Mouse (Mus musculus) embryonic facial prominence, embryonic 15.5 days (tissue): ENCODE results near the gene Prkaca. TPM values are rescaled to one million over a fixed set of nuclear protein-coding genes. Genes with fewer than 3 reads are reported as not detected.
"Not testable (repeated sequence)": the region's sequence is repeated elsewhere in the genome, so short reads cannot be mapped to it uniquely, and the experiment has no call there.

Experiments used
- ATAC-seq: fragments of 200-750 bp; cut with Nextera tagmentation; 2 replicates; pipeline ENCODE4 v1.8.0; 2017; ENCODE audit warnings: low read depth, moderate TSS enrichment; ENCODE audit not compliant: insufficient number of reproducible peaks, low FRiP score, low TSS enrichment
- H3K27ac ChIP-seq: fragments of 300-500 bp; sonication (generic); replicated peaks from 2 replicates; pipeline ENCODE4 v1.5.1; 2015; ENCODE audit warnings: mild to moderate bottlenecking, inconsistent platforms
- H3K27me3 ChIP-seq: fragments of 300-500 bp; sonication (generic); 2 replicates; pipeline ENCODE4 v1.6.1; 2015; ENCODE audit warnings: inconsistent platforms
- H3K36me3 ChIP-seq: fragments of 300-500 bp; sonication (generic); 2 replicates; pipeline ENCODE4 v1.6.1; 2015; ENCODE audit warnings: mild to moderate bottlenecking, inconsistent platforms
- H3K4me1 ChIP-seq: fragments of 300-500 bp; sonication (generic); 2 replicates; pipeline ENCODE4 v1.6.1; 2015; ENCODE audit warnings: inconsistent platforms
- H3K4me2 ChIP-seq: fragments of 300-500 bp; sonication (generic); replicated peaks from 2 replicates; pipeline ENCODE4 v1.6.1; 2015; ENCODE audit warnings: mild to moderate bottlenecking, inconsistent platforms
- H3K4me3 ChIP-seq: fragments of 300-500 bp; sonication (generic); replicated peaks from 2 replicates; pipeline ENCODE4 v1.5.1; 2015; ENCODE audit warnings: mild to moderate bottlenecking, inconsistent platforms
- H3K9ac ChIP-seq: fragments of 300-500 bp; sonication (generic); 2 replicates; pipeline ENCODE4 v1.6.1; 2015; ENCODE audit warnings: inconsistent platforms
- H3K9me3 ChIP-seq: fragments of 300-500 bp; sonication (generic); replicated peaks from 2 replicates; pipeline ENCODE4 v1.6.1; 2016; ENCODE audit warnings: inconsistent platforms
- WGBS: fragments of 180-500 bp; shearing (Covaris S2); methylation state at CpG from one replicate; pipeline ENCODE4 v1.1.7; 2015; 5-methylcytosine and 5-hydroxymethylcytosine counted together
- polyA plus RNA-seq: library from polyadenylated mRNA; unstranded; fragments of >200 nt; fragmentation: Nextera tagmentation; extraction: Ambion mirVana; gene quantifications from 2 replicates; pipeline ENCODE4 v1.2.1, GENCODE M21; 2015

Prkaca gene
- polyA plus RNA-seq, 1 experiment from 2014 or later: 199 TPM

- WGBS: 79% methylated on average over 4 of the region's 4 CpGs
- Histone ChIP-seq H3K27me3 (no peaks in the 10 kb centered on the region), H3K36me3 (peaks cover 13% of the 10 kb centered on the region), H3K4me1 (peaks cover 44% of the 10 kb centered on the region), H3K9ac (no peak overlapping the region), H3K27ac (no peak overlapping the region), H3K4me2 (no peak overlapping the region), H3K9me3 (no peaks in the 10 kb centered on the region), H3K4me3 (no peak overlapping the region)
- ATAC-seq: no peak
These were observed 3.4 kb downstream of the Prkaca start for GRCm38 (mm10) chr8:83976101-83976630.

GRCm38 (mm10) chr8:83976779-83977350, 4.1 kb downstream of the Prkaca start:
- Histone ChIP-seq H3K4me2 (no peak overlapping the region), H3K36me3 (peaks cover 20% of the 10 kb centered on the region), H3K27ac (no peak overlapping the region), H3K27me3 (no peaks in the 10 kb centered on the region), H3K4me1 (peaks cover 40% of the 10 kb centered on the region), H3K9ac (no peak overlapping the region), H3K4me3 (no peak overlapping the region), H3K9me3 (no peaks in the 10 kb centered on the region)
- ATAC-seq: no peak
- 88% methylated on average over 5 of the region's 5 CpGs for WGBS

- H3K27ac ChIP-seq: no peak overlapping the region; the same call in 1 of the 2 replicates
- H3K4me2 ChIP-seq: no peak overlapping the region
- 49% methylated on average over 6 of the region's 6 CpGs for WGBS
- H3K4me1 ChIP-seq: peaks cover 37% of the 10 kb centered on the region
- H3K9ac ChIP-seq: no peak overlapping the region
- no peak overlapping the region for H3K4me3 ChIP-seq
- peaks cover 26% of the 10 kb centered on the region for H3K36me3 ChIP-seq
- no peak for ATAC-seq
- H3K27me3 ChIP-seq: no peaks in the 10 kb centered on the region
- H3K9me3 ChIP-seq: no peaks in the 10 kb centered on the region
These were observed 4.9 kb downstream of the Prkaca start for GRCm38 (mm10) chr8:83977646-83978045.

GRCm38 (mm10) chr8:83978200-83978599, 5.4 kb downstream of the Prkaca start:
- WGBS: 73% methylated on average over 9 of the region's 9 CpGs

GRCm38 (mm10) chr8:83980250-83980649, 7.5 kb downstream of the Prkaca start:
- no peaks in the 10 kb centered on the region for H3K27me3 ChIP-seq
- peak; percentile 31; the same call in 1 of the 2 replicates for ATAC-seq
- 68% methylated on average over 1 of the region's 1 CpGs for WGBS
- H3K27ac ChIP-seq: no peak overlapping the region
- no peak overlapping the region for H3K4me2 ChIP-seq
- no peak overlapping the region for H3K9ac ChIP-seq
- no peak overlapping the region for H3K4me3 ChIP-seq
- H3K9me3 ChIP-seq: no peaks in the 10 kb centered on the region
- peaks cover 22% of the 10 kb centered on the region for H3K4me1 ChIP-seq
- H3K36me3 ChIP-seq: peaks cover 50% of the 10 kb centered on the region

More at GRCm38 (mm10) chr8:83978200-83978599, 5.4 kb downstream of the Prkaca start:
- H3K9ac ChIP-seq: no peak overlapping the region
- no peak overlapping the region for H3K27ac ChIP-seq
- peaks cover 37% of the 10 kb centered on the region for H3K4me1 ChIP-seq
- H3K27me3 ChIP-seq: no peaks in the 10 kb centered on the region
- no peak overlapping the region for H3K4me3 ChIP-seq
- no peaks in the 10 kb centered on the region for H3K9me3 ChIP-seq
- H3K36me3 ChIP-seq: peaks cover 32% of the 10 kb centered on the region
- no peak for ATAC-seq
- H3K4me2 ChIP-seq: no peak overlapping the region

- 71% methylated on average over 8 of the region's 8 CpGs for WGBS
- Histone ChIP-seq H3K27me3 (no peaks in the 10 kb centered on the region), H3K27ac (no peak overlapping the region), H3K9me3 (no peaks in the 10 kb centered on the region), H3K36me3 (peaks cover 54% of the 10 kb centered on the region), H3K4me1 (peaks cover 22% of the 10 kb centered on the region), H3K4me3 (no peak overlapping the region), H3K4me2 (no peak overlapping the region), H3K9ac (no peak overlapping the region)
- no peak for ATAC-seq
These were observed 8.1 kb downstream of the Prkaca start for GRCm38 (mm10) chr8:83980845-83981244.

- no peaks in the 10 kb centered on the region for H3K27me3 ChIP-seq
- no peak overlapping the region for H3K9ac ChIP-seq
- H3K27ac ChIP-seq: no peak overlapping the region
- H3K4me1 ChIP-seq: peaks cover 18% of the 10 kb centered on the region
- H3K4me2 ChIP-seq: no peak overlapping the region
- WGBS: 93% methylated on average over 7 of the region's 7 CpGs
- no peak for ATAC-seq
- no peaks in the 10 kb centered on the region for H3K9me3 ChIP-seq
- H3K36me3 ChIP-seq: peaks cover 61% of the 10 kb centered on the region
- no peak overlapping the region for H3K4me3 ChIP-seq
These were observed 8.7 kb downstream of the Prkaca start for GRCm38 (mm10) chr8:83981533-83981932.

GRCm38 (mm10) chr8:83982449-83982848, 9.7 kb downstream of the Prkaca start:
- no peaks in the 10 kb centered on the region for H3K9me3 ChIP-seq
- no peak overlapping the region for H3K27ac ChIP-seq
- H3K27me3 ChIP-seq: no peaks in the 10 kb centered on the region
- H3K9ac ChIP-seq: no peak overlapping the region
- peaks cover 9% of the 10 kb centered on the region for H3K4me1 ChIP-seq
- WGBS: 85% methylated on average over 4 of the region's 4 CpGs
- no peak overlapping the region for H3K4me2 ChIP-seq
- no peak overlapping the region for H3K4me3 ChIP-seq
- ATAC-seq: no peak
- peaks cover 70% of the 10 kb centered on the region for H3K36me3 ChIP-seq

- H3K27ac ChIP-seq, H3K4me2 ChIP-seq, H3K9me3 ChIP-seq, ATAC-seq, H3K4me3 ChIP-seq, H3K4me1 ChIP-seq, H3K27me3 ChIP-seq, H3K9ac ChIP-seq: not testable (repeated sequence)
- WGBS: 91% methylated on average over 2 of the region's 2 CpGs
- peaks cover 78% of the 10 kb centered on the region for H3K36me3 ChIP-seq
These were observed 10.4 kb downstream of the Prkaca start for GRCm38 (mm10) chr8:83983222-83983621.

GRCm38 (mm10) chr8:83989243-83989642, 16.4 kb downstream of the Prkaca start:
- WGBS: 89% methylated on average over 7 of the region's 7 CpGs

GRCm38 (mm10) chr8:83990170-83990569, 17.4 kb downstream of the Prkaca start:
- H3K4me1 ChIP-seq: no peaks in the 10 kb centered on the region
- 92% methylated on average over 14 of the region's 14 CpGs for WGBS
- peaks cover 87% of the 10 kb centered on the region for H3K36me3 ChIP-seq
- no peaks in the 10 kb centered on the region for H3K9me3 ChIP-seq
- H3K27ac ChIP-seq: no peak overlapping the region
- H3K4me2 ChIP-seq: no peak overlapping the region
- ATAC-seq: no peak
- no peak overlapping the region for H3K4me3 ChIP-seq
- no peak overlapping the region for H3K9ac ChIP-seq
- no peaks in the 10 kb centered on the region for H3K27me3 ChIP-seq

More at GRCm38 (mm10) chr8:83989243-83989642, 16.4 kb downstream of the Prkaca start:
- Histone ChIP-seq H3K36me3 (peaks cover 88% of the 10 kb centered on the region), H3K9ac (no peak overlapping the region), H3K4me2 (no peak overlapping the region), H3K27me3 (no peaks in the 10 kb centered on the region), H3K9me3 (no peaks in the 10 kb centered on the region), H3K27ac (no peak overlapping the region), H3K4me1 (no peaks in the 10 kb centered on the region), H3K4me3 (no peak overlapping the region)
- ATAC-seq: no peak

- H3K27ac ChIP-seq: no peak overlapping the region
- H3K4me1 ChIP-seq: peaks cover 8% of the 10 kb centered on the region
- ATAC-seq: no peak
- H3K4me2 ChIP-seq: no peak overlapping the region
- H3K4me3 ChIP-seq: no peak overlapping the region
- no peak overlapping the region for H3K9ac ChIP-seq
- H3K9me3 ChIP-seq: no peaks in the 10 kb centered on the region
- peaks cover 69% of the 10 kb centered on the region for H3K36me3 ChIP-seq
- WGBS: 93% methylated on average over 2 of the region's 2 CpGs
- no peaks in the 10 kb centered on the region for H3K27me3 ChIP-seq
These were observed 19.7 kb downstream of the Prkaca start for GRCm38 (mm10) chr8:83992488-83992887.
